Mouse (Mus musculus) myocyte (in vitro differentiated cells): ENCODE results near the gene Gm49450. TPM values are rescaled to one million over a fixed set of nuclear protein-coding genes. Genes with fewer than 3 reads are reported as not detected.

Source experiments
- H3K27me3 ChIP-seq: one replicate; pipeline ENCODE4 v1.6.1; 2011; ENCODE audit not compliant: control insufficient read depth, insufficient read depth, insufficient read length
- H3K36me3 ChIP-seq: one replicate; pipeline ENCODE4 v1.6.1; 2011; ENCODE audit not compliant: control insufficient read depth, insufficient read depth
- H3K4me2 ChIP-seq: one replicate; pipeline ENCODE4 v1.6.1; 2011; ENCODE audit warnings: low read depth, control low read depth
- H3K4me3 ChIP-seq: one replicate; pipeline ENCODE4 v1.5.1; 2011; ENCODE audit warnings: mild to moderate bottlenecking, control low read depth, moderate library complexity
- H3K79me2 ChIP-seq: one replicate; pipeline ENCODE4 v1.6.1; 2011; ENCODE audit not compliant: control insufficient read depth, insufficient read depth
- H3ac ChIP-seq: one replicate; pipeline ENCODE4 v1.6.1; 2011; ENCODE audit not compliant: control insufficient read depth, insufficient read length
- CEBPB ChIP-seq: IDR thresholded peaks from 2 replicates; pipeline ENCODE4 v1.6.1; 2011; ENCODE audit warnings: mild to moderate bottlenecking, moderate library complexity; ENCODE audit not compliant: poor library complexity, insufficient read depth, severe bottlenecking
- E2F4 ChIP-seq: IDR thresholded peaks from one replicate; pipeline ENCODE4 v1.6.1; 2011; ENCODE audit warnings: mild to moderate bottlenecking, control low read depth, moderate library complexity; ENCODE audit not compliant: insufficient read depth
- MAX ChIP-seq: IDR thresholded peaks from one replicate; pipeline ENCODE4 v1.6.1; 2011; ENCODE audit warnings: low read depth, mild to moderate bottlenecking, control low read depth
- MYOD1 ChIP-seq, 3 experiments: IDR thresholded peaks; one replicate each; pipeline ENCODE4 v1.6.1; 2011; ENCODE audit warnings: control low read depth in 2 of 3, low read depth in 2 of 3, mild to moderate bottlenecking in 2 of 3, moderate library complexity in 1 of 3; ENCODE audit not compliant: insufficient read length in 2 of 3, control insufficient read depth in 1 of 3
- MYOG ChIP-seq, 3 experiments: IDR thresholded peaks; one replicate each; pipeline ENCODE4 v1.6.1; 2011; ENCODE audit warnings: control low read depth in 2 of 3, low read depth in 2 of 3, mild to moderate bottlenecking in 2 of 3; ENCODE audit not compliant: insufficient read length in 2 of 3, control insufficient read depth in 1 of 3, insufficient read depth in 1 of 3
- POLR2A ChIP-seq: IDR thresholded peaks from one replicate; pipeline ENCODE4 v1.6.1; 2011; ENCODE audit warnings: low read depth, mild to moderate bottlenecking, control low read depth, moderate library complexity; ENCODE audit not compliant: insufficient read length
- POLR2AphosphoS2 ChIP-seq: IDR thresholded peaks from one replicate; pipeline ENCODE4 v1.6.1; 2011; ENCODE audit warnings: low read depth, control low read depth; ENCODE audit not compliant: insufficient read length
- REST ChIP-seq: IDR thresholded peaks from one replicate; pipeline ENCODE4 v1.6.1; 2011; ENCODE audit warnings: mild to moderate bottlenecking, control low read depth, moderate library complexity; ENCODE audit not compliant: insufficient read depth, insufficient read length
- SRF ChIP-seq: IDR thresholded peaks from one replicate; pipeline ENCODE4 v1.6.1; 2011; ENCODE audit warnings: low read depth; ENCODE audit not compliant: control insufficient read depth, insufficient read length
- TCF12 ChIP-seq: IDR thresholded peaks from one replicate; pipeline ENCODE4 v1.6.1; 2011; ENCODE audit warnings: mild to moderate bottlenecking, control low read depth; ENCODE audit not compliant: poor library complexity, insufficient read depth, severe bottlenecking
- TCF3 ChIP-seq: IDR thresholded peaks from one replicate; pipeline ENCODE4 v1.6.1; 2011; ENCODE audit warnings: low read depth, control low read depth; ENCODE audit not compliant: insufficient read length
- USF1 ChIP-seq: IDR thresholded peaks from one replicate; pipeline ENCODE4 v1.6.1; 2011; ENCODE audit warnings: low read depth, mild to moderate bottlenecking, control low read depth, moderate library complexity
- polyA plus RNA-seq: library from polyadenylated mRNA; unstranded; fragments of >200 nt; fragmentation: generic; extraction: Trizol; gene quantifications from one replicate; pipeline ENCODE4 v1.2.1, GENCODE M21; 2012; ENCODE audit warnings: missing spikeins

The Gm49450 gene
- polyA plus RNA-seq, 1 experiment, result 0.84 TPM

- Histone ChIP-seq H3K36me3 (no peaks in the 10 kb centered on the region), H3K27me3 (no peaks in the 10 kb centered on the region), H3ac (no peak overlapping the region), H3K4me2 (no peak overlapping the region), H3K79me2 (no peaks in the 10 kb centered on the region), H3K4me3 (no peak overlapping the region)
- TF ChIP-seq REST (no peak), CEBPB (no peak), MAX (no peak), E2F4 (no peak), TCF3 (no peak), SRF (no peak), POLR2A (no peak), MYOD1 (IDR thresholded peaks at IDR 0.05; ENCODE audit: control insufficient read depth in 1 of 3, insufficient read length in 2 of 3, low read depth in 2 of 3) (no peak), TCF12 (no peak), MYOG (IDR thresholded peaks at IDR 0.05; ENCODE audit: control insufficient read depth in 1 of 3, insufficient read depth in 1 of 3, insufficient read length in 2 of 3, low read depth in 2 of 3) (no peak), USF1 (no peak), POLR2AphosphoS2 (no peak)
These were observed 36.5 kb upstream of the Gm49450 start for GRCm38 (mm10) chr15:98989701-98990430.

DNA sequence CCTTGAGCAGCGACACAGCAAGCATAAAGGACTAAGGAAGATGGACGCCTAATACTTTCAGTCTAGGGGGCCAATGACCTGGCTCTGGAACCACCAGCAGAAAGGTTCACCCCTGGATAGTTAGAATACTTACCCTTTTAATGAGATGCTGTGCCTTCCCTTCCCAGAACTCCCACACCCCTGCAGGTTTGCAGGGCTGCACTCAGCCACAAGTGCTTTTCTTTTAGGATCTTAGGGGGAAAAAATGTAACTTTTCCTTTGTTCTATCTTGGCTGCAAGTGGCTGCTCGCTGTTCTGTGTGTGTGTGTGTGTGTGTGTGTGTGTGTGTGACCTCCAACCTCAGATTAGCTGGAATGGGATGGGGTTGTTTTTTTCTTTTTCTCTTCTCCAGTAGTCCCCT, 35.4 kb upstream of the Gm49450 start:
- Histone ChIP-seq H3K27me3 (no peaks in the 10 kb centered on the region), H3K4me3 (no peak overlapping the region), H3ac (no peak overlapping the region), H3K79me2 (peaks cover 7% of the 10 kb centered on the region), H3K4me2 (peak overlapping the region; percentile 95), H3K36me3 (no peaks in the 10 kb centered on the region)
- TF ChIP-seq USF1, result no peak
- TF ChIP-seq POLR2A, result no peak
- TF ChIP-seq MYOG (IDR thresholded peaks at IDR 0.05; ENCODE audit: control insufficient read depth in 1 of 3, insufficient read depth in 1 of 3, insufficient read length in 2 of 3, low read depth in 2 of 3), result no peak
- no peak for TF ChIP-seq TCF12
- TF ChIP-seq SRF, result no peak
- TF ChIP-seq CEBPB, result no peak
- no peak for TF ChIP-seq E2F4
- no peak for TF ChIP-seq REST
- TF ChIP-seq MYOD1 (IDR thresholded peaks at IDR 0.05; ENCODE audit: control insufficient read depth in 1 of 3, insufficient read length in 2 of 3, low read depth in 2 of 3), result no peak
- no peak for TF ChIP-seq POLR2AphosphoS2
- no peak for TF ChIP-seq MAX
- TF ChIP-seq TCF3, result no peak

DNA sequence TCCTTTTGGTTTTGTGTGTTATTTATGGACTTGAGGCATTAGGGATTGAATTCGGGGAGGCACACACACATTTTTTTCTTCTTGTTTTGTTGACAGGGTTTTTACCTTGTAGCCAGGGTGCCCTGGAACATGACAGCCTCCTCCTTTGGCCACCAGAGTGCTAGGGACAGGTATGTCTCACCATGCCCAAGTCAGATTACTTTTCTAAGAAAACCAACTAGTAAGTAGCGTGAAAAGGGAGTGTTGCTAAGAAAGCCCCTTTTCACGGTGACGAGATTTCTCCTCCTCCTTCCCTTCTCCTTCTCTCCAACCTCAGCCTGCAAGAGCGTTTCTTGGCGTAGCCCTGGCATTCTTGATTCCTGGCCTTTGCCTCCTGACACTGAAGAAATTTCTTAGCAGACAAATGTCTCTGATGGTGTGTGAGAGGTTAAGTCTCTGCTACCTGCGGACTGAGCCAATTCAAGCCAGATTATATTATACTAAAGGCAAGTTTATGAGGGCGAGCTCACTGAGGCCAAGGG, 34.4 kb upstream of the Gm49450 start:
- no peak overlapping the region for H3ac ChIP-seq
- H3K36me3 ChIP-seq, result no peaks in the 10 kb centered on the region
- peaks cover 7% of the 10 kb centered on the region for H3K79me2 ChIP-seq
- peak overlapping the region; percentile 44 for H3K4me3 ChIP-seq
- no peak for TF ChIP-seq TCF3
- TF ChIP-seq E2F4, result no peak
- no peak for TF ChIP-seq SRF
- TF ChIP-seq REST, result no peak
- no peak for TF ChIP-seq MAX
- TF ChIP-seq CEBPB, result no peak
- no peak for TF ChIP-seq POLR2AphosphoS2
- TF ChIP-seq MYOD1 (IDR thresholded peaks at IDR 0.05; ENCODE audit: control insufficient read depth in 1 of 3, insufficient read length in 2 of 3, low read depth in 2 of 3), result no peak
- TF ChIP-seq POLR2A, result no peak
- no peak for TF ChIP-seq TCF12
- TF ChIP-seq MYOG (IDR thresholded peaks at IDR 0.05; ENCODE audit: control insufficient read depth in 1 of 3, insufficient read depth in 1 of 3, insufficient read length in 2 of 3, low read depth in 2 of 3), result no peak
- no peak for TF ChIP-seq USF1
- peak overlapping the region; percentile 95 for H3K4me2 ChIP-seq
- no peaks in the 10 kb centered on the region for H3K27me3 ChIP-seq

DNA sequence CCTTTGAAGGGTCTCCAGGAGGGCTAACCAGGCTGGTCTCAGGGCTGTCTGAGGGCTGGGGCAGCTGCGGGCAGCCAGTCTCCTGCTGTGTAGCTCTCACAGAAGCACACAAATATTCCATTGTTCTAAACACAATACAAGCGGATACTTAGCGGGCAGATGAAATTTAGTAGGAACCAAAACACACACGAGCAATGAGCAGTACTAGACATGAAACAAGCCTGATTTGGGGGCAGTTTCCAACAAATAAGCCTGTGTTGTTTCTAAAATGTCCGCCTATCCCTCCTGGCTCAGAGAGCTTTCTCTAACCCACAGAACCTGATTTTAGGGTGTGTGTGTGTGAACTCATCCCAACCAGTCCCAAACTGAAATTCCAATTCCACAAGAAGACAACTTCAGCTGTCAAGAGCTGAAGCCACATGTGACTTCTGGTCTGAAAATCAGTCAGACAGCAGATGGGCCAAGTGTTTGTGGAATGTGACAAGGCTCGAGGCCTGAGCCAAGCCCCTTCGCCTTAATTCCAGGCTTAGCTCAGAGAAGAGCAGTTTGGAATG, 33.8 kb upstream of the Gm49450 start:
- Histone ChIP-seq H3K36me3 (no peaks in the 10 kb centered on the region), H3ac (no peak overlapping the region), H3K79me2 (peaks cover 7% of the 10 kb centered on the region), H3K4me3 (peak overlapping the region; percentile 44), H3K4me2 (peak overlapping the region; percentile 95), H3K27me3 (no peaks in the 10 kb centered on the region)
- TF ChIP-seq REST (no peak), TCF12 (peak; percentile 95), CEBPB (no peak), POLR2AphosphoS2 (no peak), MYOG (IDR thresholded peaks at IDR 0.05; ENCODE audit: control insufficient read depth in 1 of 3, insufficient read depth in 1 of 3, insufficient read length in 2 of 3, low read depth in 2 of 3) (peak; percentile 69 to 99 (median 97)), MAX (peak; percentile 85), E2F4 (no peak), MYOD1 (IDR thresholded peaks at IDR 0.05; ENCODE audit: control insufficient read depth in 1 of 3, insufficient read length in 2 of 3, low read depth in 2 of 3) (peak; percentile 89 to 98 (median 96)), POLR2A (peak; percentile 25), TCF3 (peak; percentile 70), SRF (peak; percentile 8), USF1 (peak; percentile 90)
